Mouse (Mus musculus) adrenal gland, adult 18-20 months (tissue): ENCODE data around the gene Cela1. TPM values are rescaled to one million over a fixed set of nuclear protein-coding genes. Genes with fewer than 3 reads are reported as not detected.

Experiments
- DNase-seq, 2 experiments: peaks; one replicate each; pipeline ENCODE4 v3.0.0; 2021 to 2022; ENCODE audit warnings: low spot score in 2 of 2
- total RNA-seq, 2 experiments: library from RNA; stranded (reverse); gene quantifications; 1 replicate in 1 of 2; 2 replicates in 1 of 2; pipeline ENCODE4 v1.2.3; 2021

The Cela1 gene
- total RNA-seq, 2 experiments from 2014 or later: 46.7 to 87.1 TPM

- no peak for DNase-seq
Observed at GRCm38 (mm10) chr15:100673585-100674391, 13.9 kb downstream of the Cela1 start.

DNA sequence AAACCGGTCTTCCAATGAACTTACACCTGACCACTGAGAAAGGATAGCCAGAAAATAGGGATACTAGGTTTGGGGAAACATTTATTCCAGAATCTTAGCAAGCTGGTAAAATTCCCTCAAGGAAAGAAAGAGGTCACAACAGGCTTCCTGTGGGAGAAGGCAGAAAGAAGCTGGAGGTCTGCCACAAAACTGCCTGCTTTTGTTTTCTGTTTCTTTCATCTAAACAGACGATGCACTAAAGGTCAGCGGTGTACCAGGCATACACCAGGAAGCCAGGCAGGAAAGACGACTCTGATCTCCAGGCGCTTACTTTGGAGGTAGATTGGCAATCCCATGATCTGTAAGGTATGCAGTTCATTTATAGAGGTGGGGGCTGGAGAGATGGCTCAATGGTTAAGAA is 16.9 kb downstream of the Cela1 start:
- DNase-seq: no peak

GRCm38 (mm10) chr15:100670004-100670403 is 17.7 kb downstream of the Cela1 start:
- DNase-seq: no peak

GRCm38 (mm10) chr15:100669337-100669736 is 18.4 kb downstream of the Cela1 start, which contains the start of gene Bin2:
Gene Bin2, minus strand, starts transcription at chr15:100669553.
- peak in 1 of 2 experiments; percentile 43 for DNase-seq

DNA sequence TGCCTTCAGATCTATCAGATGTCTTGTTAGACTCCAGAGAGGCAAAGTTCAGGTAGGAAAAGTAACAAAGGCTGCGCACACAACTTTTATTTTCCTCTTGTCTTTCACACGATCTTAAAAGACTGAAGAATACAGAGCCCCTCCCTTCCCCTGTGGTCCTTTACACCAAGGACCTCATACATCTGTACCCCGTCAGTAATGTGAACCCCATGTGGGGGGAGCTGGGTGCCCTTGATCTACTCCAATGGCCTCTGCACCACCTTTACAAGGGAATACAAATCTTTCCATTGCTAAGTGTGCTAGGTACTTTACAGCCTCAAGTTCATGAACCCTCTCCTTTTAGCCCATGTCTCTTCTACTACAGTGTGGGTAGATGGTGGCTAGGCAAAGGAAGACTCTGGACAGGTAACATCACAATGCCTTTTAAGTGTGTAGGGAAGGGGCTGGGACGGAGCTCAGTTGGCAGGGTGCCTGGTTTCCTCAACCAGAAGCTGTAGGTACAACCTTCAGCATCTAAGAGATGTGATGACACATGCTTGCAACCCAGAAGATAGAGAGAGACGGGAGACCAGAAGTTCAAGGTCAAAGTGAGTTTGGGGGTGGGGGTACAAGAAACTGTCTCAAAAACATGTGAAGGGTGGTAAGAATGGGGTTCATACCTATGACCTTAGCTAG is 19.7 kb downstream of the Cela1 start:
- DNase-seq: no peak

DNA sequence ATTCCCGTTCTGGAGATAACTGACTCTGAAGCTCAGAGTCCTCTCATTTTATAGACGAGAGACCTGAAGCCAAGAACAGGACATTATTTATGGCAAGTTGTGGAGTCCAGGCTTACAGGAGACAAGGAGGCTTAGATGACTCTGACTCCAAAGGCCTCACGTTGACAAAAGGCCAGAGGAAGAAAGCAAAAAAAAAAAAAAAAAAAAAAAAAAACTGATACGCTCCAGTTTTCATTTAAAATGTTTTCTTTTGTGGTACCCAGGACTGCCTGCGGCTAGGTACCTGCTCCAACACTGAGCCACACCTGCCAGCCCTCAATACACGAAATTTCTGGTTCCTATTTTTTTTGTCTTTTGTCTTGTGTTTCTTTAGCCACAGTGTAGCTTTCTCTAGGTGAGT is 20.3 kb downstream of the Cela1 start:
- DNase-seq: no peak

DNA sequence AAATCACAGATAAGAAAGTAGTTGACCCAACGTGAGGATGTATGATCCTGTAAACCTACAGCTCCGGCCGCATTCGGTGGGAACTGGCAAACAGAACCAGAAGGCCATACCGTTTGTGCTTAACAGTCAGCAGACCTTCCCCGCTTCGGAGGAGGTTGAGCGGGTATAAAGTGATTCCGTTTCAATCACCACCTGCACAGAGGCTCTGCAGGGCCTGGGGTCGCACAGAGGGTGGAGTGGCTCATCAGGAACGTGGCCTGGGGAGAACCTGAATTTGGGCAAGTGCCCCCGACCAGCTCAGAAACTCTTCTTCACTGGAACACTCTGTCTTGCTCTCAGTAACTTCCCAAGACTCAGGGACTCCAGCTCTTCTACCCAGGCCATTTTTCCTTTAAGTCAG is 20.9 kb downstream of the Cela1 start:
- no peak for DNase-seq

- no peak for DNase-seq
Observed at GRCm38 (mm10) chr15:100666219-100666696, 21.5 kb downstream of the Cela1 start.

DNA sequence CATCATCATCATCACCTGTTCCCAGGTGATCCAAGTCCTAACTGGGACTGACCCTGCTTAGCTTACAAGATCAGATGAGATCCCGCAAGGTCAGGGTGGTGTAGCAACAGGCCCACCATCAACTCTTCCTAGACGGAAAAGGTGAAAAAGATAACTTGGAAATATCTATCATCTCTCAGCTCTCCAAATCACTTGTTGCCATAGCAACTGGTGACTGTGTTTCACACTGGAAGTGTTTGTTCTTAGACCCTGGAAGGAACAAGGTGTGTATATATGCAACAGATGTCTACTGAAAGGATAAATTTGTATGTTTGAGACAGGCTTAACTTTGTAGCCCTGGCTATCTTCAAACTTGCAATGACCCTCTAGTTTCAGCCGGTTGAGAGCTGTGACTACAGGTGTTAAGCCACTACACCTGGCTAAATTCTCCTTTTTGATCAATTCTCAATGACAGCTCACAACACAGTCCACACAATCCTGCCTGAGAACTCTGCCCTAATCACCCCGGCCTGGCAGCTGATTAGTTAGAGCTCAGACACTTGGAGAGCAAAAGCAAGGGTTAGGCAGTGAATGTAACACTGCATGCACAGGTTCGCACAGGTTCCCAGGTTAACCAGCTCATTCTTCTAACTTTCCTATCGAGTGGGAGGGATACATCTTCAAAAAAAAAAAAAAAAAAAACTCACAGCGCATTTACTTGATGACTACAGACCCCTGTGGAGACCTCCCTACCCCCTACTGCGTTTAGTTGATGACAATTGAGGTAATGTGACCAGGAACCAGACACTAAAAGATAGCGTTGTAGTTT is 22.1 kb downstream of the Cela1 start:
- no peak for DNase-seq

DNA sequence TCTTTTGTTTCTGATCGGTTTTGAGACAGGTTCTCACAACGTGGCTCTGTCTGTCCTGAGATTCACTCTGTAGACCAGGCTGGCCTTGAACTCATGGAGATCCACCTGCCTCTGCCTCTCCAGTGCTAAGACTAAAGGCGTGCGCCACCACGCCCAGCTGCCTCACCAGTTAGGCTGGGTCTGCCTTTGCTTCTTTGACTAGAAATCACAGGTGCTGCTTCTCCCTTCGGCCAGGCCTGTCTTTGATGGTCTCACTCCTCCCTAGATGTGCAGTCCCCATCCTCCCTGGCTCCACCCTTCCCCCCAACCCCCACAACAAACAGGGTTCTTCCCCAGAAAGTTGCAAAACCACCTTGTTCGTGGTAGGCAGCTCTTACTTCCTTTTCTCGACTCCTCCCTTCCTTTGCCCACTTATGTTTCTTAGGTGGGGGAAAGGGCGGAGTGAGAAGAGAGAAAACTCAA is 22.9 kb downstream of the Cela1 start:
- DNase-seq: no peak

- DNase-seq: no peak
Observed at GRCm38 (mm10) chr15:100660805-100661204, 26.9 kb downstream of the Cela1 start.

GRCm38 (mm10) chr15:100660306-100660705 is 27.4 kb downstream of the Cela1 start:
- DNase-seq: no peak

- no peak for DNase-seq
Observed at GRCm38 (mm10) chr15:100655201-100655600, 32.5 kb downstream of the Cela1 start.

DNA sequence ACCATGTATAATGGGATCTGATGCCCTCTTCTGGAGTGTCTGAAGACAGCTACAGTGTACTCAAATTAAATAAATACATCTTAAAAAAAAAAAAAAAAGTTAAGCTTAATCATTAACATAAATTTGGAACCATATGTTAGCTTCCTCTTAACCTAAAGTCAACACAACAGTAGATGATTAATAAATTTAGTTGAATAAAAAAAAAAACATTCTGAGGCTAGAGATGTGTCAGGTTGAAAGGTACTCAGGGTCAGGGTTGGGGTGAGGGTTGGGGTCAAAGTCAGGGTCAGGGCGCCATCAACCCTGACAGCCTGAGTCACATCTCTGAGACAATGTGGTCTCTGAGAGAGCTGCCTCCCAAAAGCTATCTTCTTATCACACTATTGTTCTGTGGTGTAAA is 33.5 kb downstream of the Cela1 start:
- DNase-seq: no peak

DNA sequence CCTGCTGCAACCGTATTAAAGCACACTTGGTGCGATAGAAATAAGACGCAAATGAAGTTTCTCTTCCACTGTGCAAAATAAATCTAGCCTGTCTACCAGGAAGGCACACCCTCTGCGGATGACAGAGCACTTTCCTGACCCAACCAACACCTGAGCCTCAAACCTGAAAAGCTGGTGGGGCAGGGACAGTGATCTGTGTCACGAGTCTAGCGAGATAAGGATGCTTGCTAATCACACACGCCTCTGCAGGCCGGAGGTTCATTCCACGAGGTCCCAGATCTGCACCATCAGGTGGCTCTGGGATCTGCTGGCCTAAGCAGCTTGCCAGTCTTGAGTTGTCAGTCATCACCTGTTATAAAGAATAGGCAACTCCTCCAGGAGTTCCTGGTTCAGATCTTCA is 36.1 kb downstream of the Cela1 start:
- DNase-seq: no peak

GRCm38 (mm10) chr15:100650111-100650510 is 37.6 kb downstream of the Cela1 start:
- no peak for DNase-seq

- DNase-seq: no peak
Observed at GRCm38 (mm10) chr15:100646161-100646560, 41.6 kb downstream of the Cela1 start.

DNA sequence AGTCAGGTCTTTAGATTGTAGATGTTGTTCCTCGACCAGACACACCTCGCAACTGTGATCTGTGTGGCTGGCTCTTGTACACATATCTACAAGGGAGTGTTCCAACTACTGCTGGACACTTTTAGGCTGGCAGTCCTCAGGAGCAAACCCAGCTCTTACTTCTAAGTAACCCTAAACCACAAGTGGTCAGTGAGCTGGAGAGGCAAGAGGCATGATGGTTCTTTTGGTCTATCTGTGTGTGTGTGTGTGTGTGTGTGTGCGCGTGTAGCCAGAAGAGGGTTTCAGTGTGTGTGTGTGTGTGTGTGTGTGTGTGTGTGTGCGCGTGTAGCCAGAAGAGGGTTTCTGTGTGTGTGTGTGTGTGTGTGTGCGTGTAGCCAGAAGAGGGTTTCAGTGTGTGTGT is 45.3 kb downstream of the Cela1 start:
- no peak for DNase-seq

DNA sequence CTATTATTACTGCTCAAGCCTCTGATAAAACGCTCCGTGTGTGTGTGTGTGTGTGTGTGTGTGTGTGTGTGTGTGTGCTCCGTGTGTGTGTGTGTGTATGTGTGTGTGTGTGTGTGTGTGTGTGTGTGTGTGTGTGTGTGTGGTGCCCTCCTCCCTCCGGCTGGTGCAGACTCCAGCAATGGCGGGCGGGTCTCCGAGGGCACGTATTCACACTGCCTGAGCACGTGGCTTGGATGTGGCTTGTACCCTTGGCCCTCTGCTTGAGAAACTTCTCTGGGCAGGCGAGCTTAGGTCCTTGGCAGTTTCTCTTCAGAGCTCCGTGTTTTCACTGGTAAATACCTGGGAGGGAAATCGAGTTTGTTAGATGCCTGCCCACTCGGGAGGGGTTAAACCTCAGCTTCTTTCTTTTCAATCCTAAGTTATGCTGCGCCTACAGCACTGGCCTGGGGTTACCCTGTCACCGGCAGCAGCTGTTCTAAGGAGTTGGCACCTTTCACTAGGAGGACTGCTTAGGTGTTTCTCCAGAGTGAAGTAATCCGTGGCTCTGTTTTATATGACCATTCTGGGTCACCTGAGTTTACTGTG is 46.4 kb downstream of the Cela1 start:
- DNase-seq: peak in 1 of 2 experiments; percentile 16

GRCm38 (mm10) chr15:100639972-100640750 is 47.6 kb downstream of the Cela1 start:
- DNase-seq: no peak
